Mouse (Mus musculus) T-helper 17 cell (primary cell): Measurements from ENCODE around the gene Fam185a.

Experiments
- in situ Hi-C, 2 experiments: fragments of 300-600 bp; cut with MboI, MseI; formaldehyde crosslinking; loops; 1 replicate in 1 of 2; 2 replicates in 1 of 2; pipeline ENCODE4 v1.15.1; 2025; ENCODE audit warnings: high pct_unique_total_duplicates in 2 of 2

Fam185a gene

DNA sequence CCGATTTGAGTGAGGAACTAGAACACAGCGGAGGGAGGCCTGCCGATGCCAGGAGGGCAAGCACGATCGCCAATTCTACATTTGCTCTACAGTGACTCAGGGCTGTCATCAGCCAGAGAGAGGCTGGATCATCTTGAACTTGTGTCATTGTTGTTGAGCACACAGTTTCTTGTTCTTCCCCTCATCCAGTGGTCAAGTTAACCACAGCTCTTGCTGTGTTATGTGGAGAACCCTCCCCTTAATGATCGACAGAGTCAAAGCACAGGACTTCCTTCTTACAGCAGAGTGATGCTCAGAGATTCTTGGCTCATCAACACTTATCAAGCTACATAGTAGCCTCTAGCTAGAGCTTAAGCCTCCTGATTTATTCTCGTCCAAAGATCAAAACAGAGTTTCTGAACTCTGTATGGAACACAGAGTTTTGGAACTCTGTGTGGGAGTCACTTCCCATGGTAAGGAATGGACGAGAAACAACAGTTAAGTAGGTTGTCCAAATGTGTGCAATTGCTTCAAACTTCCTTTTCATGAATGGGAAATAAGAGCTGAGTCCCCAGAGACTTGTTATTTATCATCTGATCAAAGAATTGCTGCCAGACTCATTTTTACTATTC is 104.5 kb downstream of the Fam185a start:
- in situ Hi-C loops, result loop anchor here in 1 of 2 experiments (5.0 kb wide), 1 partner anchor 48 kb away; no protein-coding TSS in a partner anchor
